Mouse (Mus musculus) kidney, adult 2 months (tissue): ENCODE results near the gene Gm45711. TPM values are rescaled to one million over a fixed set of nuclear protein-coding genes. Genes with fewer than 3 reads are reported as not detected.
"Not testable (repeated sequence)": the region's sequence is repeated elsewhere in the genome, so short reads cannot be mapped to it uniquely, and the experiment has no call there.

Experiments used
- DNase-seq: peaks from one replicate; pipeline ENCODE4 v3.0.0; 2021
- H3K27ac ChIP-seq: fragments of 200-500 bp; 2 replicates; pipeline ENCODE4 v1.5.1; 2012; ENCODE audit warnings: low read depth, low read length, control low read depth, inconsistent platforms; ENCODE audit not compliant: insufficient read depth
- H3K27me3 ChIP-seq: fragments of 200-500 bp; replicated peaks from 2 replicates; pipeline ENCODE4 v1.6.1; 2012; ENCODE audit warnings: mild to moderate bottlenecking, moderate library complexity, low read length, inconsistent platforms; ENCODE audit not compliant: control insufficient read depth, insufficient read depth
- H3K36me3 ChIP-seq: fragments of 200-500 bp; 2 replicates; pipeline ENCODE4 v1.6.1; 2012; ENCODE audit warnings: mild to moderate bottlenecking, moderate library complexity, low read length, inconsistent platforms; ENCODE audit not compliant: control insufficient read depth, insufficient read depth
- H3K4me1 ChIP-seq: fragments of 200-500 bp; 2 replicates; pipeline ENCODE4 v1.6.1; 2011; ENCODE audit warnings: low read length; ENCODE audit not compliant: control insufficient read depth, insufficient read depth
- H3K4me3 ChIP-seq: fragments of 200-500 bp; 2 replicates; pipeline ENCODE4 v1.5.1; 2011; ENCODE audit warnings: mild to moderate bottlenecking, low read depth, low read length, control low read depth; ENCODE audit not compliant: insufficient read depth
- CTCF ChIP-seq: fragments of 200-500 bp; conservative IDR thresholded peaks from 2 replicates; pipeline ENCODE4 v1.5.1; 2011; ENCODE audit warnings: low read depth, mild to moderate bottlenecking, control low read depth, low read length, moderate library complexity, mixed read lengths; ENCODE audit not compliant: insufficient read depth, insufficient read length
- POLR2A ChIP-seq: fragments of 200-500 bp; IDR thresholded peaks from one replicate; pipeline ENCODE4 v1.6.1; 2011; ENCODE audit warnings: low read depth, low read length, control low read depth
- WGBS: fragments of 180-500 bp; shearing (Covaris S2); methylation state at CpG from one replicate; pipeline ENCODE4 v1.1.7; 2018; 5-methylcytosine and 5-hydroxymethylcytosine counted together
- polyA plus RNA-seq: library from polyadenylated mRNA; depleted of rRNA; stranded (reverse); fragments of >200 nt; gene quantifications from 2 replicates; pipeline ENCODE4 v1.2.3, GENCODE M21; 2012

Gm45711 gene
- polyA plus RNA-seq, 1 experiment: not detected

DNA sequence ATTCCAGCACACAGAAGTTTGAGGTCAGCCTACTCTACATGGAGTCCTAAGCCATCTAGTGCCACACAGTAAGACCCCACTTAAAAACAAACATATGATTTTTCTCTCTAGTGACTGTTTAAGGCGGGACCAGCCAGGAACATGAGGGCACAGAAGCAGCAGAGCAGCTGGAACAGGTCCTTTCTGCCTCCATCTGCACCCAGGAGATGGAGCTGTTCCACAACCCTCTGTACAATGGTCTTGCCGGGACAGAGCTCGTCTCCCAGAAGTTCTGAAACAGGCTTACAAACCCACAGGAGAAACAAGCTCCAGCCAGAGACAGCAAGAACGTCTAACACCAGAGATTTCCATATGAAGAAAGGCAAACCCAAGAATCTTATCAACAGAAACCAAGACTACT is 3.4 kb upstream of the Gm45711 start:
- Histone ChIP-seq H3K4me1 (no peaks in the 10 kb centered on the region), H3K27me3 (no peaks in the 10 kb centered on the region), H3K36me3 (no peaks in the 10 kb centered on the region), H3K4me3 (no peak overlapping the region), H3K27ac (no peak overlapping the region)
- no peak for TF ChIP-seq POLR2A
- TF ChIP-seq CTCF: peak; percentile 54
- WGBS: 36% methylated on average over 4 of the region's 4 CpGs
- DNase-seq: peak; percentile 26

DNA sequence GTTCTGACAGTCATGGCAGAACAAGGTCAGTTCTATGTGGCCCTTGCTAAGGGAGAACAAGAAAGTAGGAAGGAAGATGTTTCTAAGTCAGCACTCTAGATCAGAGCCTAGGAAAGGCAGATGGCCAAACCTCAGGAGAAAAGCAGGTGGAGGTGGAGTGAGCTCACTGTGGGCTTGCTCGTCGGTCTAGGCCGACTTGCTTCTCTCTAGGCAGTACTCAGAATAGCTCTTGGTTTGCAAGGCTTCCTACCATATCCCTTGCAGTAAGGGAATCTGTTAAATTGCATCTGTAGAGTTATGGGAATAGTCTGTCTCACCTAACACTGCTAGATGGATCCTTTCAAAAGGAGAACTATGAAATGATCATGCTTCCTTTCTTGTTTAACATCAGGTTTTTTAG is 2.1 kb upstream of the Gm45711 start:
- not testable (repeated sequence) for H3K4me1 ChIP-seq, H3K36me3 ChIP-seq, H3K27me3 ChIP-seq, H3K27ac ChIP-seq, H3K4me3 ChIP-seq, DNase-seq
- WGBS: 74% methylated on average over 3 of the region's 3 CpGs

GRCm38 (mm10) chr8:104308341-104308740 is 1.5 kb downstream of the Gm45711 start:
- WGBS: 48% methylated on average over 6 of the region's 6 CpGs
- H3K4me3 ChIP-seq, DNase-seq, H3K27ac ChIP-seq, H3K36me3 ChIP-seq, H3K4me1 ChIP-seq, H3K27me3 ChIP-seq: not testable (repeated sequence)

DNA sequence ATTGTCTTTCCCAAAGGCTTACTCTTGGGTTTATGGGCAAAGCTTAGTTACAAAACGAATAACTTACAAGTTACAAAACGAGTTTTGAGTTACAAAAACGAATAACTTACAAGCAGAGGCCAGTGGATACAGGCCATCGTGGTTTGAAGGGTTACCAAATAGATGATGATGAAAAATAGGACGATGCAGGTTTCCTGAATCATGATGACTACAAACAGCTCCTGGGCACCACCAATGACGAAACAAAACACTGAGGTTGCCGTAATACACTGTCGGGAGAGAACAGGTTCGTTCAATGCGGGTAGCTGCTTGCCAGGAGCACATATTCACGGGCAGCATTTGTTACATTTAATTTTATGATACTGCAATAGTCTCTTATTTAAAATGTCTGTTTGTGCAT is 4.9 kb downstream of the Gm45711 start:
- H3K27ac ChIP-seq: no peak overlapping the region

DNA sequence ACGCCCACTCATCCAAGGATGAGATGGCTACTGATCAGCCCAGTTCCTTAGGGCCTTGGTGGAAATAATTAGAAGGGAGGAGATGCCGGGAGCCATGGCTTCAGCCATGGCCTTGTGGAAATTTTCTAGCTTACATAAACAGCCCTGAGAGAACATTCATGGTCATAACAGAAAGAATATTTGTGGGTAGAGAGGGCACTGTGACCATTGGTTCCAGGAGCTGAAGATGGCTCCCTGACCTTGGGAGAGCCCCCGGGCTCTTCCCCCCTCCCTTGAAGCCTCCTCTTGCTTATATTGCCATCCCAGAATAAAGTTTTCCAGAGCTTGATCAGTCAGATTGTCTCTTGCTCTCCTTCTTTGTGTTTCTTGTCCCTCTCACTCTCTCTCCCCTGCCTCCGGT is 7.3 kb downstream of the Gm45711 start:
- not testable (repeated sequence) for H3K4me3 ChIP-seq, DNase-seq, H3K27me3 ChIP-seq, H3K4me1 ChIP-seq, H3K27ac ChIP-seq, H3K36me3 ChIP-seq
- 89% methylated on average over 4 of the region's 4 CpGs for WGBS

More for the DNA sequence above, 4.9 kb downstream of the Gm45711 start:
- TF ChIP-seq POLR2A (no peak), CTCF (no peak)
- no peaks in the 10 kb centered on the region for H3K4me1 ChIP-seq
- H3K27me3 ChIP-seq: no peaks in the 10 kb centered on the region
- H3K36me3 ChIP-seq: no peaks in the 10 kb centered on the region
- no peak for DNase-seq
- 86% methylated on average over 11 of the region's 11 CpGs for WGBS
- no peak overlapping the region for H3K4me3 ChIP-seq

DNA sequence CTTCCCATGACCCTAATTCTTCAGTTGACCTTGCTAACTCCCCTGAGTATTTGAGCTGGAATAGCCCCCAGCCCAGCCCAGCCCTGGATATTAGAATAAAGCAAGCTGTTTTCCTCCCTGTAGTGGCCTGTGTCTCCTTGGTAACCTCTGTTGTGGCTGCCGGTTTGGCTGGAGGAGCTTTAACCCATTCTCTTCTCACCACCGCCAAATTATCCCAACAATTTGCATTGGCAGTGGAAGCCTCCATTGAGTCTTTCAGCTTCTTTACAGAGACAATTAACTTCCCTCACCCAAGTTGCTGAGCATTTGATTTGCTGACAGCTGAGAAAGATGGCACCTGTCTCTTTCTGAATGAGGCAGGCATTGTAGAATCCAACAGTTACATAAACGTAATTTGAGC is 8.3 kb downstream of the Gm45711 start:
- not testable (repeated sequence) for H3K4me3 ChIP-seq, DNase-seq, H3K36me3 ChIP-seq, H3K27ac ChIP-seq, H3K4me1 ChIP-seq, H3K27me3 ChIP-seq
- 34% methylated on average over 3 of the region's 3 CpGs for WGBS

- DNase-seq: peak; percentile 69
- no peak overlapping the region for H3K4me3 ChIP-seq
- H3K4me1 ChIP-seq: peaks cover 6% of the 10 kb centered on the region; the same call in 1 of the 2 replicates
- 78% methylated on average over 1 of the region's 1 CpGs for WGBS
- H3K27ac ChIP-seq: no peak overlapping the region
- H3K27me3 ChIP-seq: no peaks in the 10 kb centered on the region
- TF ChIP-seq POLR2A: no peak
- H3K36me3 ChIP-seq: no peaks in the 10 kb centered on the region
These were observed 15.5 kb downstream of the Gm45711 start for GRCm38 (mm10) chr8:104294396-104294795.

DNA sequence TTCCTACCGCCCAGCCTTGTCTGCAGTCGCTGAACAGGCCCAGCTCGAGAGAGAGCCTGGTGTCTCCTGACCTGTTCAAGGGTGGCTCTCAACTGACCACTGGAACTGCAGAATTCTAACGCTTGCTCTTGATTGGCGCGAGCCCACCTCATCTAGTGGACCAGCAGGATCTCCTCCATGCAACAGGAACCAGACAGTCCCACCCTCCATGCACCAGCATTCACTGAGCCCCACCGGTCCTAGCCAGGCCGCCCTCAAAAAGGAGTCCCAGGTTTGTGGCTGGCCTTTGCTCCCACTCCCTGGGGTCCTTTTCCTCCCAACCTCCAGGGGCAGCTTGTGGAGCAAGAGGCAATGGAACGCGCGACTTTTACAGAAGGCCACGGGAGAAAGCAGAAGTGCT is 16.8 kb downstream of the Gm45711 start, which contains the start of gene Cmtm2a:
Gene Cmtm2a (minus strand): TSS at position 101 of the 400 bp plus-strand sequence.
- not testable (repeated sequence) for H3K36me3 ChIP-seq, H3K4me3 ChIP-seq, H3K4me1 ChIP-seq, DNase-seq, H3K27me3 ChIP-seq, H3K27ac ChIP-seq
- 91% methylated on average over 12 of the region's 12 CpGs for WGBS
